21 mouse cellular contexts compared by ENCODE assay signal in the genomic region with DNA sequence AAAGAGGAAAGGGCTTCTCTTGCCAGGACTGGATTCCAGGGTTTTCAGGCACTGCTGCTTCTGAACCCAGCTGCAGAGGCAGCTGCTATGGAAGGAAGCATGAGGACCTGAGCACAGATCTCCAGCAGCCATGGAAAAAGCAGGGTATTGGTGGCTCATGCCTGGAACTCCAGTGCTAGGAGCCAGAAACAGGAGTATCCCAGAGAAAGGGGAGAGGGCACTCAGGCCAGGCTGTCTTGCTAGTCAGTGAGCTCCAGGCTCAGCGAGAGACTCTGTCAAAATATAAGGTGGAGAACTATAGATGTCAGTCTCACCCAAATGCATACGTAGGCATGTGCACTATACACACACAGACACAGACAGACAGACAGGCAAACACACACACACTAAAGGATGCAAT.
DNase-seq lines count a peak whose midpoint lies in the region; ATAC-seq lines count a peak whose summit lies in the region.
"Had no signal": no experiment of that assay in that cellular context is flagged by ENCODE, and none has a peak within 500 bp of the region (broad histone marks: within the 10 kb centered on the region; RNA-seq: fewer than 3 reads in every experiment).

No protein-coding gene starts in this region.

- 0 out of 2 replicates have a peak, but pooled peaks cover 8% of the 10 kb centered on the region for H3K4me1 ChIP-seq in heart, embryonic 10.5 days
- H3K4me1 ChIP-seq in limb, embryonic 15.5 days: no peaks in the 10 kb centered on the region; the same call in 1 of the 2 replicates
- no peaks in the 10 kb centered on the region for H3K4me1 ChIP-seq in limb, embryonic 10.5 days
- H3K4me1 ChIP-seq in midbrain, embryonic 11.5 days (ENCODE audit: control insufficient read depth, insufficient read depth, low read length): 0 out of 2 replicates have a peak, but pooled peaks cover 2% of the 10 kb centered on the region
- H3K4me1 ChIP-seq in midbrain, embryonic 16.5 days (ENCODE audit: control insufficient read depth, insufficient read depth, low read length): no peaks in the 10 kb centered on the region

- H3K4me2 ChIP-seq in limb, embryonic 15.5 days: 0 out of 2 replicates have a peak overlapping the region, but pooled peaks have one; percentile 14
- no peak overlapping the region for H3K4me2 ChIP-seq in midbrain, embryonic 11.5 days
- H3K4me2 ChIP-seq in midbrain, embryonic 16.5 days (ENCODE audit: low read length): no peak overlapping the region

- H3K27me3 ChIP-seq in heart, embryonic 10.5 days (ENCODE audit: insufficient read depth, poor library complexity, severe bottlenecking): no peaks in the 10 kb centered on the region
- H3K27me3 ChIP-seq in limb, embryonic 15.5 days: no peaks in the 10 kb centered on the region
- no peaks in the 10 kb centered on the region for H3K27me3 ChIP-seq in limb, embryonic 10.5 days (ENCODE audit: low read depth, poor library complexity, severe bottlenecking)
- no peaks in the 10 kb centered on the region for H3K27me3 ChIP-seq in midbrain, embryonic 11.5 days (ENCODE audit: control insufficient read depth, insufficient read depth, low read length)
- H3K27me3 ChIP-seq in midbrain, embryonic 16.5 days (ENCODE audit: control insufficient read depth, insufficient read depth, low read depth, low read length): no peaks in the 10 kb centered on the region
- H3K27me3 ChIP-seq: CH12.LX, Patski had no signal

- no peak for ATAC-seq in limb, embryonic 15.5 days (ENCODE audit: insufficient number of reproducible peaks, low FRiP score, low TSS enrichment, low read depth)
- ATAC-seq in midbrain, embryonic 11.5 days (ENCODE audit: low FRiP score): no peak
- ATAC-seq in midbrain, embryonic 16.5 days: no peak
- ATAC-seq: activated CD4-positive, CD25-positive, alpha-beta regulatory T cell, adult 4 months; CD4-positive, CD25-positive, alpha-beta regulatory T cell, adult 4 months; Patski had no signal

- no peak overlapping the region for H3K4me3 ChIP-seq in heart, embryonic 10.5 days
- no peak overlapping the region for H3K4me3 ChIP-seq in limb, embryonic 15.5 days
- H3K4me3 ChIP-seq in limb, embryonic 10.5 days: no peak overlapping the region
- no peak overlapping the region for H3K4me3 ChIP-seq in midbrain, embryonic 11.5 days (ENCODE audit: low read depth, low read length)
- no peak overlapping the region for H3K4me3 ChIP-seq in midbrain, embryonic 16.5 days (ENCODE audit: low read depth, low read length)

- 90% methylated on average over 2 of the region's 2 CpGs for WGBS in heart, embryonic 10.5 days
- WGBS in limb, embryonic 15.5 days: 80% methylated on average over 2 of the region's 2 CpGs
- 96% methylated on average over 2 of the region's 2 CpGs for WGBS in limb, embryonic 10.5 days
- WGBS in midbrain, embryonic 11.5 days: 90% methylated on average over 2 of the region's 2 CpGs
- WGBS in midbrain, embryonic 16.5 days: 89% methylated on average over 2 of the region's 2 CpGs

- H3K36me3 ChIP-seq in heart, embryonic 10.5 days: no peaks in the 10 kb centered on the region
- no peaks in the 10 kb centered on the region for H3K36me3 ChIP-seq in limb, embryonic 15.5 days
- H3K36me3 ChIP-seq in limb, embryonic 10.5 days: no peaks in the 10 kb centered on the region
- no peaks in the 10 kb centered on the region for H3K36me3 ChIP-seq in midbrain, embryonic 11.5 days (ENCODE audit: control insufficient read depth, insufficient read depth, low read length)
- no peaks in the 10 kb centered on the region for H3K36me3 ChIP-seq in midbrain, embryonic 16.5 days (ENCODE audit: control insufficient read depth, insufficient read depth, low read length)
- H3K36me3 ChIP-seq: G1E had no signal

- no peaks in the 10 kb centered on the region for H3K9me3 ChIP-seq in heart, embryonic 10.5 days
- H3K9me3 ChIP-seq in limb, embryonic 15.5 days: no peaks in the 10 kb centered on the region
- no peaks in the 10 kb centered on the region for H3K9me3 ChIP-seq in limb, embryonic 10.5 days (replicated peaks)
- H3K9me3 ChIP-seq in midbrain, embryonic 11.5 days (ENCODE audit: control insufficient read depth, low read length): no peaks in the 10 kb centered on the region
- no peaks in the 10 kb centered on the region for H3K9me3 ChIP-seq in midbrain, embryonic 16.5 days (replicated peaks; ENCODE audit: control insufficient read depth, low read length, poor library complexity, severe bottlenecking)
- H3K9me3 ChIP-seq: G1E had no signal

- H3K9ac ChIP-seq in limb, embryonic 15.5 days: no peak overlapping the region
- no peak overlapping the region for H3K9ac ChIP-seq in midbrain, embryonic 11.5 days (ENCODE audit: low read length)
- no peak overlapping the region for H3K9ac ChIP-seq in midbrain, embryonic 16.5 days (ENCODE audit: low read depth, low read length)

- peak; percentile 55 for DNase-seq in heart, embryonic 10.5 days (ENCODE audit: low spot score)
- no peak for DNase-seq in heart, postnatal 4 days
- DNase-seq in limb, embryonic 10.5 days (ENCODE audit: low spot score): no peak
- peak; percentile 59 for DNase-seq in midbrain, embryonic 11.5 days (ENCODE audit: low spot score, missing footprints)
- DNase-seq: adrenal gland, adult 2 months; adrenal gland, adult 8-10 months; adrenal gland, postnatal 10 days; adrenal gland, postnatal 14 days; adrenal gland, postnatal 25 days; adrenal gland, postnatal 36 days; B cell, adult 2 months; cerebellum, adult 11 months; cerebellum, adult 11-12 months; cerebellum, adult 18-20 months had no signal

- no peak overlapping the region for H3K27ac ChIP-seq in heart, embryonic 10.5 days
- no peak overlapping the region for H3K27ac ChIP-seq in limb, embryonic 15.5 days
- no peak overlapping the region for H3K27ac ChIP-seq in limb, embryonic 10.5 days
- H3K27ac ChIP-seq in midbrain, embryonic 11.5 days (ENCODE audit: low read depth, low read length): no peak overlapping the region
- H3K27ac ChIP-seq in midbrain, embryonic 16.5 days (ENCODE audit: low read length): no peak overlapping the region

Comparison
In these comparisons a context has a peak if more than half of its experiments do, and no peak if none do; other contexts are left out.
1. DNase-seq: peak in heart, embryonic 10.5 days (single experiment) and midbrain, embryonic 11.5 days (single experiment); none in heart, postnatal 4 days (single experiment) and limb, embryonic 10.5 days (single experiment).